Mouse (Mus musculus) heart, postnatal 4 days (tissue): ENCODE measurements around the gene Rufy4. TPM values are rescaled to one million over a fixed set of nuclear protein-coding genes. Genes with fewer than 3 reads are reported as not detected.

Experiments used
- DNase-seq: peaks from one replicate; pipeline ENCODE4 v3.0.0; 2021
- total RNA-seq, 2 experiments: library from RNA; stranded (reverse); gene quantifications; 2 replicates each; pipeline ENCODE4 v1.2.3; 2021

Rufy4 gene
- 1 to 10 TPM; 1.1 to 1.2 TPM for total RNA-seq

DNA sequence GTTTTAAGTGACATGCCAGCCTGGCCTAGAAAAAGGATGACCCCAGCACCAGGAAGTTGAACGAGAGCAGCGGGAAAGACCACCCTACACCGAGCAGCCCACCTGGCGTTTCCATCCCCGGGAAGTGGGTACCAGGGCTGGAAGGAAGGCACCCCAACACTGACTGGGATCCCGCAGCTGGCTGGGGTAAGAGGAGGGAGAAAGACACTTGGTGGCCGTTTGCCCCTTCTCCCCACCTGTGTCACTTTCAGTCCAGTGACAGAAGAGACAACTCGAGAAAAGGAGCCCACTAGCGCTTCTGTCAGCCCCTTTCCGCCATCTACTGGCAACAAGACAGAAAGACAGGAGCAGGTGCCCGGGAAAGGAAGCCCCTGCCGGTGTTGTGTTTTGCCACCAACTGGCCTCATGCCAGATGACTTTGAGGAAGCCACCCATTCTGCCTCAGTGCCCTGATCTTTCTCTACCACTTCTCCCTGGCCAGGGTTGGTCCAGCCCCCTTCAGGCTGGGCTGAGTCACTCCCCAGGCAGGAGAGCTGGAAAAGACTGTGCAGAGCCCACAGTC is at the start of gene Rufy4:
TSS of gene Rufy4 (plus strand) at position 551 of the 562 bp plus-strand sequence.
- DNase-seq, result peak; percentile 83

DNA sequence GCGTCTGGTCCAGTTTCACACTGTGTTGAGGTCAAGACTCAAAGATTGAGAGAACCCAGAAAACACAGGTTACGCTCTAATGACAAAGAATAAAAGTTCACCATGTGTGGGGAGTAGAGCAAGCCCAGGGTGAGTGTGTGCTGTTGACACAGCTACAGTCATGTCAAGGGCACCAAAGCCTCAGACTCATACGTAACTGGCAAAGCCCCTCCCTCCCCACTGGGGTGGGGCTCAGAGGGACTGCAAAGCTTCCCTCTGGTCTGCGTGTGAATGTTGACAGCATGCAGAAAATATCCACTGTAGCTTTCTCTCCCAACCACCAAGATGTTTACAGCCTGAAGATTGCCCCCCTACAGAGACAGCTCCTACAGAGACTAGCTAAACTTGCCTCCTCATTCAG is 49.1 kb upstream of the Rufy4 start:
- no peak for DNase-seq

DNA sequence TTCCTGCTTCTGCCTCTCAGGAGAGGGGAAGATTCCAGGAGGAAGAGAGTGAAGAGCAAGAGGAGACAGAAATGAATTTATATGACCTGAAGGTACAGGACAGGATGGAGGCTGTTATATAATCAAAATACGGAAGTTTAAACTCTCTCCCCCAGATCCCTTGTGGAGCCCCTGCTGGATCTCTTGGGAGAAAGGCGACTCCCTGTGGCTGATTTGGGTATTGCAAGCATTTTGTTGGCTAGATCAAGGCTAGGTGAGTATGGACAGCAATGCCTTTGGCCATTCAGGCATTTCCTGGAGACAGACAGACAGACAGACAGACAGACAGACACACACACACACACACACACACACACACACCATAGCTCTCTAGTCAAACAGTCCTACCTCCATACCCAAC is 48.0 kb upstream of the Rufy4 start:
- peak; percentile 94 for DNase-seq

DNA sequence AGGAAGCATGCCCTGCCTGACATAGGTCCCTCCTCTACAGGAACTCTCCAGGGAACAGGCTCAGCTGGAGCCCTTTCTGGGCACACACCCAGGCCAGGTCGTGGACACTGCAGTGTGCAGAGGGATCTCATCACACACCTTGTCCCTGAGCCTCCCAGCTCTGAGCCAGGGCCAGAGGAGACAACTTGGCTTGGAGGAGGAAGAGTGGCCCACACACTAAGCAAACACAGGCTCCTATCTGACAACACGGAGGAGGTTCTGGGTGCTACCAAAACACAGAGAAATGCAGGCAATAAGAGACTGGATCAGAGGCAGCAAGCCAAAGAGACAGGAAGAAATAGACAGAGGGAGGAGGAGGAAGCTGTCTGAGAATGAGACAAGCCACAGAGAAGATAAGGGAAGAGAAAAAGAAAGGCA is 43.8 kb upstream of the Rufy4 start:
- DNase-seq, result peak; percentile 35

DNA sequence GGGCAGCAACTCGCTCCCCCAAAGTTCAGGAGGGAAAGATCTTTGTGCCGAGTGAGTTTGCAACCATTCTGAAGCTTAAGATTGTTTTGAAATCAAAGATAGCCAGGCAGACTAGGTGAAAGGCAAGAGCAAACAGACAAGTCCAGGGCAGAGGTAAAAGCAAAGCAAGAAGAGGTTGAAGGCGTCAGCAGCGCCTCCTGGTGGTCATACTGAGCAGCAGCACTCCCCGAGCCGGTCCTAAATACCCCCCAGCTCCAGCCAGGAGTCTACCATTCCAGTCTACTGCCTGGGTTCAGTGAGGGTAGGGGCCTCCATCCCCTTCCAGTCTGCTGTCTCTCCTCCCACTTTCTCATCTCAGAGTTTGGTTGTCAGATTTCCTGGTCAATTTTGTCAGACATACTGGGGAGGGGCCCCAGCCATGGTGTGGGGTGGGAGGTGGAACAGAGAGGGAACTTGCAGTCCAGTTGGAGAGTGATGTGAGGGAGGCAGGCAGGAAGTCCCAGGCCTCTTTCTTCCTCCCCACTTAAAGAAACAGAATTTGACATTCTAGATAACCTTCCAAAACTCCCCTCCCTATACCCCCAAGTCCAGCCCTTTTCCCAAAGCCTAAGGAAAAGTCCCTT is 42.4 kb upstream of the Rufy4 start:
- DNase-seq, result peak; percentile 82

DNA sequence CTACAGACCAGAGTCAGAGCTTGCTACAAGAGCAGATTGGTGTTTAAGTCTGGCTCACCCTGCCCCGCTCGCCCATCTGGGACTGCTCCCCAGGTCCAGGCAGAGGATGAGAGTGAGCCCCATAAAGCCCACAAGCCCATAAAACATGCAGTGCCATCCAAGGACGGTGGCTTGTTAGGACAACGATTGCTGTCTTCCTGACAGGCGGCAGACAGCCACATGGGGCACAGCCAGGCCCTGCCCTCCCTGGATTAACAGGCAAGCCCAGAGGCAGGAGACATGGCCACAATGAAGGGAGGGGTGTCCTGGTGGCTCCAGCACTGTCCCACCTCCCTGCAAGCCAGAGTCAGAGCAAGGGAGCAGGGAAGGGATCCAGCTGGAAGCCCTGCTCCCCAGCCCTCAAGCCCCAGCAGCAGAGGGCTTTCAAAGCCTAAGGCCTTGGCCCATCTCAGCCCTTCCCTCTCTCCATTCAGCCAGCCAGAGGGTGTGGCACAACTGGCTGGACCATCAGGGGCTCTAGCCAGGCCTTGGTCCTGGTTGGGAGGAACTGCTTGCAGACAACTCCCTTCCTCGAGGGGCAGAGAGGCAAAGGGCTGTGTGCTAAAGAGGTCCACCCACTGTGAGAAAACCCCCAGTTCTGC is 41.2 kb upstream of the Rufy4 start:
- peak; percentile 54 for DNase-seq

DNA sequence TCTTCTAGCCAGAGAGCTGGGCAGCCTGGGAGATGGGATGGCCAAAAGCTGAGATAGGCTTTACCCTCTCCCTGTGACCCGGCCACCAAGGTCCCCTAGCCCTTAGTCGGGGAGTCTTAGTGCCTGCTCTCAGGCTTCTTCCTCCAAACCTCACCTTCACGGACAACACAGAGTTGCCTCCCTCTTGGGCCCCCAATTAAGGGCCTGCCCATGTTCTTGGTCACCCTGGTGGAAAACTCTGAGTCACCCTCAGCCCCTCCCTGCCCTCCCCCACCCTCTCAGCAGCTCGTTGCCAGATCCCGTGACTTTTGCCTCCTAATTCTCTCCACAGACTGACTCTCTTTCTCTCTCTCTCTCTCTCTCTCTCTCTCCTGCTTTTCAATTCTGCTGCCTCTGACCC is 40.6 kb upstream of the Rufy4 start:
- no peak for DNase-seq

DNA sequence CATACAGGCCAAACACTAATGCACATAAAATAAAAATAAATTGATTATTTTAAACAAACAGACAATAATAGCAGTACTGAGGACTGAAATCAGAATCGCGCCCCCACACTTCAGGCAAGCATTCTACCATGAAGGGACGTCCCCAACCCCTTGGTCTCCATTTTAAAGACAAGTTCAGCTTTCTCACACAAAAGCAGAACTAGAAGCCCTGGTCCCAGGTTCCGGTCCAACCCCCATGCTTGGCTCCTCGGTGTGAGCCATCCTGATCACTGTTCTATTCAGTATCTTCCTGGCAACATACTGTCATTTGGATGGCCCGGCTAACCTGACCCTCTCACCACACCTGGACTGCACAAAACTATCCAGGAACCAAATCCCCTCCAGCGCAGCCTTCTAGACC is 39.8 kb upstream of the Rufy4 start:
- DNase-seq, result no peak

DNA sequence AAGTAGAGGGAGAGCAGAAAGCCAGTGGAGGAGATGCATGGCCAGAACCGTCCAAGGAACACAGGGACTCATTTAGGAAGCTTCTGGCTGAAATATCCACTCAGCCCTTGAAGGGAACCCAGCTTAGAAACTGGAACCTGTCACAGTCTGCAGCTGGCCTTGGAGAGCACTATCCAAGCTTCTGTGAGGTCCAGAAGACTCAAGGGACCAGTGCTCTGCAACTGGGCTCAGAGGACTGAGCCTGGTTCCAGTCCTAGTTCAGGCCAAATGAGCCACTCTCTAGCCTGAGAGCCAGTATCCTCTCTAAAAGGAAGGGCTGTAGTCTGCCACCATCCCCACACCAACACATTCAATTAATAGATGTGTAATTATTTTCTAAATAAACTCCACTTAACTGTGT is 36.8 kb upstream of the Rufy4 start:
- DNase-seq, result no peak

DNA sequence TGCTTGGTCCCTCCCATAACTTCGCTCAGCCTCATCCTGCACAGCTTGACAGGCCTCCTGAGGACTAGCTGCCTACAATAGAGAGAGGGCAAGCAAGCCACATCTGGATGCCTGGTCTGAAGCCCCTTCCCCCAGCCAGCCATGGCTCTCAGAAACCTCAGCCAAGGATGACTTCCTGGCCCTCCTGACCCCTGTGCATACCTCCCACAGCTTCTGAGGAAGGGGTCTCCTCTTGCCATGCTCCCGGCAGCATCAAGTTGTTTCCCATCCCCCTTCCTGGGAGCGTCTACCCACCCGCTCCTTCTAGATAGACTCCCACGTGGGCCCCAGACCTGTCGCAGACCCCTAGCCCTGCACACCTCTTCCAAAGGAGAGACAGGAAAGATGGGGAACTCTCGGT is 35.0 kb upstream of the Rufy4 start:
- DNase-seq, result no peak

DNA sequence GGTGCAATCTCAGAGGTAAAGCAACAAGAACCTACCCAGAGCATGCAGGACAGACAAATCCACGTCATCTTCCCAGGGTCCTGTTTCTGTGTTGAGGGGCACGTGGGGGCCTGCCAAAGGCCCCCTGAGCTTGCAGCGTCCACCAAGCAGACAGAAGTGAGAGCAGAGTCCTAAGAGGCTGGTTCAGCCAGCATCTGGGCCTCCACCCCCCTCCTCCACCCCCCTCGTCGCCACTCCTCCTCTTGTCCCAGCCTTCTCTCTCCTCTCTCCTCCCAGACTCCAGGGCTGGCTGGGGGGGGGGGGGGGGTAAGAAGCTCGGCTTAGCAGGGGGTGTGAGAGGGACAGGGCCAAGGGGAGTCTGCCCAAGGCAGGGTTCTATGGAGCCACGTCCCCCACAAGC is 34.2 kb upstream of the Rufy4 start:
- no peak for DNase-seq

DNA sequence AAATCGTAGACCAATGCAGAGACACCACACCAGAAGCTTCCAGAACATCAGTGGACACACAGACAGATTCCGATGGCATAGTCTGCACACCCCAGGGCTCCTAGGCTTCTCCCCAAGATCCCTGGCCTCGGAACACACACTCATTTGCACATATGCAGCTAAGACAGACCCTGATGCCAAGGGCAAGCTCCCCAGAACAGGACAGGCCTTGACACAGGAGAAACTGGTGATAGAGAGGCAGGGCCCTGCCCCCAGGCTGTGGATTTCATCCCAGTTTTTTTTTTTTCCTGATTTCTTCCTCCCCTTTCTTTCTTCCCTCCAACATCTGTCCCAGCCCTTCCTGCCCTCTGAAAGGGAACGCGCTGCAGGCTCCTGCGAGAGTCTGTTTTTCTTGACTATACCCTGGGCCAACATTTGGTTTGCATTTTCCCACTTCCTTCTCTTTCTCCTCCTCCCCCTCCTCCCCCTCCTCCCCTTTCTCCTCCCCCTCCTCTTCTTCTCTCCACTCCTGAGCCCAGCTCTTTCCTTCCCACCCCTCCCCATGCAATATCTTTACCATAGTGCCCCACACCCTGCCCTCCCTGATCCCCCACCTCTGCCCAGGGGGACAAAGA is 33.6 kb upstream of the Rufy4 start:
- DNase-seq, result no peak

DNA sequence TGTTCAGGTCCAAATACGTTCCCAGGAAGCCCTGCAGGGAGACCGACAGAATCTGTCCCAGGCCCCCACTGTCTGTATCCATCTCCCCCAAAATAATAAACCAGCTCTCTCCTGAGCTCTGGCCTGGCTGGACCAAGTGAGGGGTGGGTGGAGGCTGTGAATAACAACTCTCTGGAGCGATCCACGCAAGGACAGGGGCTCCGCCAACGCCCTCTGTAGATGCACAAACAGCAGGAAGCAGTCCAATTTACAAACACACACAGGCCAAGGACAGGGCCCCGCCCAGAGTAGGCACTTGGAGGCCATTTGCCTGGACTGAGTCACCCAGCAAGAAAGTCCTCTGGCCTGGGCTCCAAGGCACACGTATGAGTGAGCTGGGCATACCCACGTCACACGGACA is 33.1 kb upstream of the Rufy4 start:
- no peak for DNase-seq

DNA sequence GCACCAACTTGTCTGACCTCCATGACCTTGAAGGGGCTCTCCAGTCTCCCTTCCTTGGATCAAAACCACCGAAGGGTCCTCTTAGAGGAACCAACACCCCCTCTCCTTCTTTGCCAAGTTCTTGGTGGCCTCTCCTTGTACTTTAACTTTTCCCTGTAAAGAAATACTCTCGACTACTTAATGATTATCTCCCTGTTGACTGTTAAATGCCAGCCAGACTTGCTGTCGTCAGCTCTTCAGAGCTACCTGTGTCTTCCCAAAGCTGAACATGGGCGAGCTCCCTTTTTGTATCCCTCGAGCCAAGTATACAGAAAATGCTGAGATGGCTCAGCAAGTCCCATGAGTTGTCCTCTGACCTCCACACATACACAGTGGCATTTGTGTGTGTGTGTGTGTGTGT is 31.9 kb upstream of the Rufy4 start:
- DNase-seq, result no peak

DNA sequence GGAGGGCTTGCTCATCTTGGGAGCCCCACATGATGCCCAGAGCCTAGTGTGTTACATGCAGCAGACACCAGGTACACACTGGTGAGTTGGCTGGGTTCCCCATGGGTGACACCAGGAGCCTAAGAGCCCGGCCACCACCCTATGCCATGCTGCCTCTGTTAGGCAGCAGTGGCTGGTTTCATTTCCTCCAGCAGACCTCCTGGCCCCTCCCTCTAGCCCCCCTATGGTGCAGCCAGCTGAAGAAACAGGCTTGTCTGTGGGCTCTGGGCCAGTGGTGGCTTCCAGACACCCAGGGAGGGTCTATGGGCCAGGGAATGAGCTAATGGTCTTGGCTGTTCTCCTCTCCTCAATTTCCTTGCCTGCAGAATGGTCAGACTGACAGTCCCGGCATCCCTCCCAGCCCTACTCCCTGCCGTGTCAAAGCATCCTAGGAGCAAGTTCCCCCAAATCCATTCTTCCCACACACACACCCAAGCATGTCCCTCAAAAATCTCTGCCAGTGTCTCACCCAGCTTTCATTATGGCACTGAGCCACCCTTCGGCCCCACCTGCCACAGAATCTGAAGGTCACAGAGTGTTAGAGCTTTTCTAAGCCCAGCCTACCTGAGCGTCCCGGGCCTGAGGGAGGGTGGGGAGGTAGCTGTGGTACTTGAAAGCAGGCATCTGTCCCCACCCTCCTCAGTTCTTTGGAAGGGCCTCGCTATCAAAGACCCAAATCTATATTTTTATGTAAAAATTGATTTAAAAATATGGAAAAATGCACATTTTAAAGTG is 30.7 kb upstream of the Rufy4 start:
- peak; percentile 55 for DNase-seq

DNA sequence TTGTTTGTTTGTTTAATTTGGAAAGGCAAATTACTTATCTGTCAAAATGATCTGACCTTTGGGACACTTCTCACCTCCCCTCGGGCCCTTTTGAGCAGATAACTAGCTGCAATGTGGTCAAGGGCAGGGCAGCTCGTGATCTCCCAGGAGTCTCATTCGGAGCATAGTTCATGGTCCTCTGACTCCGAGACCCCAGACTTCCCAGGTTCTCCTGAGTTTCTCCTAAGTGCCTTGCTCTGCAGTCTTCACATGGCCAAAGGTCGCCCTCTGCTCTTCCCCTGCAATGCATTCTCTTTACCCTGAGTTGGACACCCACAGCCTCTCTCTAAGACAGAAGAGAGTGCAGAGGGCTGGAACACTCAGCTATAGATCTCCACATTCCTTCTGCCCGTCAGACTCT is 30.0 kb upstream of the Rufy4 start:
- DNase-seq, result no peak

DNA sequence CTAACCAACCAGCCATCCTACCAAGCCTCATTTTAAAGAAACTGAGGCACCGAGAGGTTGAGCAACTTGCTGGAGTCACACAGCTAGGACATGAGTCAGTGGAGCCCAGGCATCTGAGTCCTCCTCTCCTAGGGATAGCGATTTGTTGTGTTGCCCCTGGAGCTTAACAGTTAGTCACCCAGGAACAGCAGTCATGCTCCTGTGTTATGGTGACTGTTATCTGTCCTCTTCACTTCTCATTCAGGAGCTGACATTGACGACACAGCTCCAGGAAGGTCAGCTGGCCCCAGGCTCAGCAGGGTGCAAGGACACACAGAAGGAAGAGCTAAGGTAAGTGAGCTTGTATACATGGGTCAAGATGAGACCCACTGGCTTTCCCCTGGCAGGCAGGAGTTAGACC is 29.6 kb upstream of the Rufy4 start:
- DNase-seq, result no peak

DNA sequence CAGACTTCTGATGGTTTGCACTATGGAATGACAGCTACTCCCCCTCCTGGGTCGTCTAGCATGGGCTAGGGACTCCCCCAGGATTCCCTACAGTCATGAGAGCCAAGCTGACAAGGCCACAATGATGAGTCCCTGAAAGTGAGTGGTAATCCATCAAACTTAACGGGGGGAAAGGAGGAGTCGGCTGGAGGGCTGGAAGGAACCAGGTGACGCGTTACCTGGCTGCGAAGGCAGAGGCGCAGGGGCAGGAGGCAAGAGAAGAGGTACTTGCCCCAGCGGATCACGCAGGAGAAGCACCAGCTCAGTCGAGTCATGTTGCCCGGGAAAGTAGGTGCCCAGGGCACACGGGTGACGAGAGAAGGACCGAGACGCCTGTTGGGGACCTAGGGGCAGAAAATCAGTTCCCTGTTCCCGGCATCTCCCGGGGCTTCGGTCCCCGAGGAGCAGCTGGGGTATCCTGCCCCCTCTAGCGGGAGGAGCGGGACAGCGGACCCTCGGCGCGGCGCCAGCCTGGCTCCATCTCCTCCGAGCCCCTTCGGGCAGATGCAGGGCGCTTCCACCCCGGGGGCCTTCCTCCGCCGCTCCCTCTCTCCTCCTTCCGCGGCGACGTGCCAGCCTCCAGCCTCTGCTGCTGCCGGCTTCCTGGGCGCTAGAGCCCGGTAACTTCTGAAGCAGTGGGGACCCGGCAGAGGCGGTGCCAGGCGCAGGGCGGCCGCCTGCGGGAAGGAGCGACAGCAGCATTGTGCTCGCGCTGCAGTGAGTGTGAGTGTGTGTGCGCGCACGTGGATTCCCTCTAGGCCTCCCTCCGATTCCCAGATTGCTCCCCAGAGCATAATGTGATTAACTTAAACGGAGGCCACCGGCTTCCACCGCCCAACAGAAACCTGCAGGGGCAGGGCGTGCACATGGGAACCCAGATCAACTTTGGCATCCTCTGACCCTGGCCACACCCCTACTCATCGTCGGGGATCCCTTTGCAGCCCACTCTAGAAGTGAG is 27.0 kb upstream of the Rufy4 start:
- DNase-seq, result peak; percentile 71

DNA sequence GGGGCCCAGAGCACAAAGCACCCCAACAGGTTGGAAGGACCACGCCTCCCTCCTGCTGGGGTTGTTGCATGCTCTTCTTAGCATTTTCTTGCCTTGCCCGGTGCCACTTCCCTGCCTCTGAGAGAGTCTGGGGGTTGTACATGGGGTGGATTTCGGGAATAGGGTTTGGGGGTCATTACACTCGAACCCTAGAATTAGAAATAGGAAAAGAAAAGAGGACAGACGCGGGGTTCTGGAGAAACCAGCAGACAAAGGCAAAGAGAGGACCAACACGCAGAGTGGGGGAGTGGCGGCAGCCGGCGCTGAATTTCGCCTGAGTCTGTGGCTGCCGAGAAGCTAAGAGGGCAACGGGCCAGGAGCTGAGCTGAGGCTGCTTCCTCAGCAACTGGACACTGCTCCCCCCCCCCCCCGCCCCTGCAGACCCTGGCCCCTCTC is 26.3 kb upstream of the Rufy4 start:
- peak; percentile 68 for DNase-seq

DNA sequence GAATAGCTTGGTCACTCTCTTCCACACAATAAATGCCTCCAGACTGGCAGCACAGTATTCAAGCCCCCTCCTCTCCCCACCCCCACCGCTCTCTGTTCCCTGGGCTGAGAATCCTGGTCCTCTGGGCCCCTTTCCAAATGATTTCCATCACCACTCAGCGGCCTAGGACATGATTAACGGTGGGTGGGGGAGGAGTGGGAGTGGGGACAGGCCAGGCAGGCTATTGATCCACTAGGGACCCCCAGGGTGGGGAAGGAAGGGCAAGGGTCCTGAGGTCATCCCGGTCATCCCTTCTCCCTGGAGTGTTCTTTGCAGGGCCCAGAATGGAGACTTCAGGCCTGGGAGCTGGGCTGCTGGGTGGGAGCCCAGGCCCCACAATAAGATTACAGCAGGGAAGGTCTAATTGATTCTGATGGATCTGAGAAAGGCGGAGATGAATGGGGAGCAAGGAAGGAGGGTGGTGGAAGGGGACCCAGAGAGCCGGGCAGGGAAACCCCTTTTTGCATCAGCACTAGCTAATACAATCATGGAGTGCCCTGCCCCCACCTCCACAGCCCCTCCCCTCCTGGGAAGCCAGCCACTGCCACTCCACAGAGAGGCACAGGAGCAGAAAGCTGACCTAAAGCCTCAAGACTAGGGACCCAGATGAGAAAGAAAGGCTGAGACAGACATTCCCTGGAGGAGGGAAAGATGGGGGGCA is 21.5 kb upstream of the Rufy4 start:
- peak; percentile 71 for DNase-seq

DNA sequence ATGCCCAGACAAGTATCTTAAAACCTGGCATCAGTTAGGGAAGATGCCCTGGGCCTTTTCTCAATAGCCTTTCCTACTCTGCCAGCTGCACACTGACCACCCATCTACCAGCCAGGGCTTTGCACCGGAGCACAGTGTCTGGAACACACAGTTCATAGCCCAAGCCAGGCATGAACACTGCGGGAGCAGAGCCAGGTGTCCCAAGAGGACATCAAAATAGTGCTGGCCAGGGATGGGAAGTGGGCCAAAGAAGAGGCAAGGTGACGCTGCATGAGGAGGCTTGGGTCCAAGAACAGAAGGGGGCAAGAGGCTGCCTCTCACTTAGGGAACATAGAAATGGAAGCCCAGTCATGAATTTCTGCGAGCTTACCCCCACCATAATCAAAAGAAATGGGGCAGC is 19.7 kb upstream of the Rufy4 start:
- peak; percentile 71 for DNase-seq
